Mouse (Mus musculus) stomach, embryonic 14.5 days (tissue): ENCODE measurements around the gene Pi4ka. TPM values are rescaled to one million over a fixed set of nuclear protein-coding genes. Genes with fewer than 3 reads are reported as not detected.

ENCODE experiments used
- ATAC-seq: fragments of 200-750 bp; cut with Nextera tagmentation; 2 replicates; pipeline ENCODE4 v1.8.0; 2017; ENCODE audit warnings: low read depth, moderate TSS enrichment; ENCODE audit not compliant: insufficient number of reproducible peaks, insufficient read depth, low FRiP score
- H3K27ac ChIP-seq: fragments of 300-500 bp; sonication (generic); 2 replicates; pipeline ENCODE4 v1.5.1; 2014; ENCODE audit warnings: mild to moderate bottlenecking, low read length, moderate library complexity, mixed read lengths
- H3K27me3 ChIP-seq: fragments of 300-500 bp; sonication (generic); 2 replicates; pipeline ENCODE4 v1.6.1; 2014; ENCODE audit warnings: low read length, control low read depth, mixed read lengths; ENCODE audit not compliant: control insufficient read depth, insufficient read depth
- H3K36me3 ChIP-seq: fragments of 300-500 bp; sonication (generic); 2 replicates; pipeline ENCODE4 v1.6.1; 2014; ENCODE audit warnings: mild to moderate bottlenecking, control low read depth, low read length, moderate library complexity, mixed read lengths; ENCODE audit not compliant: control insufficient read depth, insufficient read depth
- H3K4me1 ChIP-seq: fragments of 300-500 bp; sonication (generic); 2 replicates; pipeline ENCODE4 v1.6.1; 2014; ENCODE audit warnings: low read length, control low read depth, mixed read lengths; ENCODE audit not compliant: control insufficient read depth, insufficient read depth
- H3K4me2 ChIP-seq: fragments of 300-500 bp; sonication (generic); replicated peaks from 2 replicates; pipeline ENCODE4 v1.6.1; 2014; ENCODE audit warnings: low read depth, low read length, control low read depth
- H3K4me3 ChIP-seq: fragments of 300-500 bp; sonication (generic); 2 replicates; pipeline ENCODE4 v1.5.1; 2014; ENCODE audit warnings: low read depth, low read length, control low read depth
- H3K9ac ChIP-seq: fragments of 300-500 bp; sonication (generic); replicated peaks from 2 replicates; pipeline ENCODE4 v1.6.1; 2014; ENCODE audit warnings: low read depth, mild to moderate bottlenecking, control low read depth, low read length, moderate library complexity, mixed read lengths
- H3K9me3 ChIP-seq: fragments of 300-500 bp; sonication (generic); 2 replicates; pipeline ENCODE4 v1.6.1; 2016; ENCODE audit warnings: low read depth, low read length, control low read depth; ENCODE audit not compliant: control insufficient read depth
- WGBS: fragments of 180-500 bp; shearing (Covaris S2); extraction: QIAGEN DNeasy Blood & Tissue Kit; methylation state at CpG from one replicate; pipeline ENCODE4 v1.1.7; 2014; 5-methylcytosine and 5-hydroxymethylcytosine counted together
- polyA plus RNA-seq: library from polyadenylated mRNA; unstranded; fragments of >200 nt; fragmentation: Nextera tagmentation; extraction: Ambion mirVana; gene quantifications from 2 replicates; pipeline ENCODE4 v1.2.1, GENCODE M21; 2014

Gene Pi4ka
- polyA plus RNA-seq, 1 experiment from 2014 or later, result 42.8 TPM

GRCm38 (mm10) chr16:17405271-17405696, 830 bp downstream of the Pi4ka start:
- under 1% methylated on average over 22 of the region's 22 CpGs for WGBS

GRCm38 (mm10) chr16:17402855-17403254, 3.3 kb downstream of the Pi4ka start:
- Histone ChIP-seq H3K4me1 (peaks cover 17% of the 10 kb centered on the region), H3K4me2 (no peak overlapping the region), H3K9me3 (no peaks in the 10 kb centered on the region), H3K36me3 (no peaks in the 10 kb centered on the region), H3K9ac (no peak overlapping the region), H3K4me3 (no peak overlapping the region), H3K27me3 (no peaks in the 10 kb centered on the region), H3K27ac (no peak overlapping the region)
- 74% methylated on average over 1 of the region's 1 CpGs for WGBS
- no peak for ATAC-seq

More at GRCm38 (mm10) chr16:17405271-17405696, 830 bp downstream of the Pi4ka start:
- H3K4me1 ChIP-seq, result peaks cover 17% of the 10 kb centered on the region
- no peaks in the 10 kb centered on the region for H3K36me3 ChIP-seq
- H3K4me2 ChIP-seq, result peak overlapping the region; percentile 86
- ATAC-seq, result peak; percentile 81
- H3K9me3 ChIP-seq, result no peaks in the 10 kb centered on the region
- peak overlapping the region; percentile 73 for H3K4me3 ChIP-seq
- H3K27me3 ChIP-seq, result no peaks in the 10 kb centered on the region
- H3K9ac ChIP-seq, result peak overlapping the region; percentile 57
- peak overlapping the region; percentile 72; the same call in 1 of the 2 replicates for H3K27ac ChIP-seq

- H3K9me3 ChIP-seq, result no peaks in the 10 kb centered on the region
- H3K36me3 ChIP-seq, result peaks cover 4% of the 10 kb centered on the region; the same call in 1 of the 2 replicates
- 60% methylated on average over 4 of the region's 4 CpGs for WGBS
- H3K4me1 ChIP-seq, result no peaks in the 10 kb centered on the region
- H3K4me2 ChIP-seq, result no peak overlapping the region
- no peak for ATAC-seq
- H3K27ac ChIP-seq, result no peak overlapping the region
- no peak overlapping the region for H3K4me3 ChIP-seq
- no peaks in the 10 kb centered on the region for H3K27me3 ChIP-seq
- H3K9ac ChIP-seq, result no peak overlapping the region
Observed at GRCm38 (mm10) chr16:17392784-17393183, 13.3 kb downstream of the Pi4ka start.

- no peak overlapping the region for H3K27ac ChIP-seq
- no peak for ATAC-seq
- no peak overlapping the region for H3K9ac ChIP-seq
- H3K36me3 ChIP-seq, result peaks cover 7% of the 10 kb centered on the region; the same call in 1 of the 2 replicates
- 84% methylated on average over 2 of the region's 2 CpGs for WGBS
- H3K4me2 ChIP-seq, result no peak overlapping the region
- H3K9me3 ChIP-seq, result no peaks in the 10 kb centered on the region
- H3K4me1 ChIP-seq, result no peaks in the 10 kb centered on the region
- H3K4me3 ChIP-seq, result no peak overlapping the region
- no peaks in the 10 kb centered on the region for H3K27me3 ChIP-seq
Observed at GRCm38 (mm10) chr16:17383594-17384326, 22.4 kb downstream of the Pi4ka start.

GRCm38 (mm10) chr16:17382306-17382705, 23.8 kb downstream of the Pi4ka start:
- no peak overlapping the region for H3K9ac ChIP-seq
- H3K9me3 ChIP-seq, result no peaks in the 10 kb centered on the region
- H3K4me2 ChIP-seq, result no peak overlapping the region
- H3K4me3 ChIP-seq, result no peak overlapping the region
- ATAC-seq, result no peak
- no peaks in the 10 kb centered on the region for H3K4me1 ChIP-seq
- H3K27ac ChIP-seq, result no peak overlapping the region
- no peaks in the 10 kb centered on the region for H3K27me3 ChIP-seq
- WGBS, result 92% methylated on average over 4 of the region's 4 CpGs
- H3K36me3 ChIP-seq, result peaks cover 7% of the 10 kb centered on the region; the same call in 1 of the 2 replicates

- no peaks in the 10 kb centered on the region for H3K4me1 ChIP-seq
- H3K4me2 ChIP-seq, result no peak overlapping the region
- H3K9me3 ChIP-seq, result no peaks in the 10 kb centered on the region
- H3K36me3 ChIP-seq, result peaks cover 20% of the 10 kb centered on the region
- 85% methylated on average over 4 of the region's 4 CpGs for WGBS
- H3K27me3 ChIP-seq, result no peaks in the 10 kb centered on the region
- H3K4me3 ChIP-seq, result no peak overlapping the region
- no peak overlapping the region for H3K27ac ChIP-seq
- H3K9ac ChIP-seq, result no peak overlapping the region
- ATAC-seq, result no peak
Observed at GRCm38 (mm10) chr16:17358787-17359186, 47.3 kb downstream of the Pi4ka start.

GRCm38 (mm10) chr16:17356031-17356430, 50.1 kb downstream of the Pi4ka start:
- Histone ChIP-seq H3K27ac (no peak overlapping the region), H3K27me3 (no peaks in the 10 kb centered on the region), H3K4me2 (no peak overlapping the region), H3K9me3 (no peaks in the 10 kb centered on the region), H3K9ac (no peak overlapping the region), H3K4me3 (no peak overlapping the region), H3K4me1 (no peaks in the 10 kb centered on the region), H3K36me3 (peaks cover 31% of the 10 kb centered on the region)
- 92% methylated on average over 6 of the region's 6 CpGs for WGBS
- no peak for ATAC-seq

- H3K27ac ChIP-seq, result no peak overlapping the region
- ATAC-seq, result no peak
- H3K4me1 ChIP-seq, result no peaks in the 10 kb centered on the region
- H3K4me3 ChIP-seq, result no peak overlapping the region
- 77% methylated on average over 1 of the region's 1 CpGs for WGBS
- no peaks in the 10 kb centered on the region for H3K27me3 ChIP-seq
- H3K36me3 ChIP-seq, result peaks cover 22% of the 10 kb centered on the region
- H3K4me2 ChIP-seq, result no peak overlapping the region
- no peak overlapping the region for H3K9ac ChIP-seq
- H3K9me3 ChIP-seq, result no peaks in the 10 kb centered on the region
Observed at GRCm38 (mm10) chr16:17346766-17347165, 59.3 kb downstream of the Pi4ka start.

- WGBS, result 69% methylated on average over 2 of the region's 2 CpGs
- Histone ChIP-seq H3K27ac (no peak overlapping the region), H3K4me3 (no peak overlapping the region), H3K36me3 (peaks cover 17% of the 10 kb centered on the region), H3K4me1 (no peaks in the 10 kb centered on the region), H3K9ac (no peak overlapping the region), H3K9me3 (no peaks in the 10 kb centered on the region), H3K4me2 (no peak overlapping the region), H3K27me3 (no peaks in the 10 kb centered on the region)
- no peak for ATAC-seq
Observed at GRCm38 (mm10) chr16:17345813-17346155, 60.3 kb downstream of the Pi4ka start.
